Mouse (Mus musculus) spleen, adult 2 months (tissue): ENCODE results near the gene Arid5a.

Source experiments
- CTCF ChIP-seq: fragments of 200-500 bp; IDR thresholded peaks from 2 replicates; pipeline ENCODE4 v1.5.1; 2011; ENCODE audit warnings: mild to moderate bottlenecking, inconsistent platforms; ENCODE audit not compliant: insufficient read depth, insufficient read length, insufficient replicate concordance; ENCODE audit errors: extremely low read depth
- POLR2A ChIP-seq: fragments of 200-500 bp; IDR thresholded peaks from 2 replicates; pipeline ENCODE4 v1.6.1; 2011; ENCODE audit warnings: low read depth, low read length, inconsistent platforms

DNA sequence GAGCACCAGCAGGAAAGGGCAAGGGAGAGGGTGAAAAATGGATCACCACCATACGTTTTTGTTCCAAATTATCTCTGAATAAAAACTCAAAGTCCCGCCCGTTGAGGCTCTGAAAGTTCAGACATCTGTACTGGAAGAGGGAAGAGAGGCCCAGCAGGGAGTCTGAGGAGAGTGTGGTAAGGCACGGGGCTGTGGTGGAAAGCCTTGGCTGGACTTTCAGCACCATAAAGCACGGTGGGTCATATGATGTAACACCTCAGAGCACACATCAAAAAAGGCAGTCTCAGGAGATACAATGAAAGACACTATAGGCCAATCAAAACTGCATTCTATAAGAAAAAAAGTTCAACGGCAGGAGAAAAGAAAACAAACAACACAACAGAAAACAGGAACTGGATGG, 24.2 kb downstream of the Arid5a start:
- TF ChIP-seq CTCF (no peak), POLR2A (no peak)
